Mouse (Mus musculus) hindbrain, embryonic 11.5 days (tissue): ENCODE measurements at regions not wholly inside any gene's neighbourhood (a gene's known extent, or its start where the extent isn't known, plus 50 kb on each side); places are given as distances from the start of the nearest gene placed in this dataset.

Source experiments
- ATAC-seq: fragments of 200-750 bp; cut with Nextera tagmentation; 2 replicates; pipeline ENCODE4 v1.8.0; 2017; ENCODE audit warnings: mild to moderate bottlenecking, moderate TSS enrichment, moderate library complexity; ENCODE audit not compliant: low FRiP score
- DNase-seq: peaks from one replicate; pipeline ENCODE4 v3.0.0-alpha.2; 2015; ENCODE audit warnings: low spot score
- H3K27ac ChIP-seq: fragments of 300-500 bp; sonication (generic); 2 replicates; pipeline ENCODE4 v1.5.1; 2014; ENCODE audit warnings: mild to moderate bottlenecking, low read depth, low read length
- H3K27me3 ChIP-seq: fragments of 300-500 bp; sonication (generic); 2 replicates; pipeline ENCODE4 v1.6.1; 2014; ENCODE audit warnings: mild to moderate bottlenecking, low read length, moderate library complexity, mixed read lengths; ENCODE audit not compliant: control insufficient read depth, insufficient read depth
- H3K36me3 ChIP-seq: fragments of 300-500 bp; sonication (generic); 2 replicates; pipeline ENCODE4 v1.6.1; 2014; ENCODE audit warnings: mild to moderate bottlenecking, low read length, moderate library complexity, mixed read lengths; ENCODE audit not compliant: control insufficient read depth, insufficient read depth
- H3K4me1 ChIP-seq: fragments of 300-500 bp; sonication (generic); replicated peaks from 2 replicates; pipeline ENCODE4 v1.6.1; 2014; ENCODE audit warnings: low read length, mixed read lengths; ENCODE audit not compliant: control insufficient read depth, insufficient read depth
- H3K4me2 ChIP-seq: fragments of 300-500 bp; sonication (generic); replicated peaks from 2 replicates; pipeline ENCODE4 v1.6.1; 2014; ENCODE audit warnings: mild to moderate bottlenecking, low read depth, low read length
- H3K4me3 ChIP-seq: fragments of 300-500 bp; sonication (generic); 2 replicates; pipeline ENCODE4 v1.5.1; 2014; ENCODE audit warnings: low read depth, low read length
- H3K9ac ChIP-seq: fragments of 300-500 bp; sonication (generic); 2 replicates; pipeline ENCODE4 v1.6.1; 2014; ENCODE audit warnings: low read depth, low read length
- H3K9me3 ChIP-seq: fragments of 300-500 bp; sonication (generic); 2 replicates; pipeline ENCODE4 v1.6.1; 2016; ENCODE audit warnings: low read length; ENCODE audit not compliant: control insufficient read depth
- WGBS: fragments of 180-500 bp; shearing (Covaris S2); extraction: QIAGEN DNeasy Blood & Tissue Kit; methylation state at CpG from one replicate; pipeline ENCODE4 v1.1.7; 2014; 5-methylcytosine and 5-hydroxymethylcytosine counted together

DNA sequence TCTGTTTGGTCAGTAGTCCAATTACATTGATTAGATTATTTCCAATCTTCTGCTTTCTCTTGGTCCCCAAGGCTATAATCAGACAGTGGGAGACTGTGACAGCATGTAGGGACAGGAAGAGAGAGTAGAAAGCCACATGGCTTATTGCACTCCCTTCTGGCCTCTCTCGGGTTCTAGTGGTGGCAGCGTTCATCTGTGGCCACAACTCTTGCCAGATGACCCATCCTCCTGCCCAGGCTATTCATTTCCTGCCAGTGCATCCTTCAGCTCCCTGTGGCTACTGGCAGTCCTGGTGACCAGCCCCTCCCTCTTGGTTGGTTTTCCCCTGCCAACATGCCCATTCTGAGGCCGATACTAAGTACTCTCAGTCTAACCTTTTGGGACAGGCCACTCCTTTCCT is 70.2 kb upstream of the Bmp2 start:
- WGBS = 98% methylated on average over 3 of the region's 3 CpGs
- DNase-seq = no peak
- H3K4me1 ChIP-seq = no peaks in the 10 kb centered on the region
- no peak overlapping the region for H3K9ac ChIP-seq
- no peaks in the 10 kb centered on the region for H3K9me3 ChIP-seq
- H3K4me2 ChIP-seq = no peak overlapping the region
- no peaks in the 10 kb centered on the region for H3K36me3 ChIP-seq
- ATAC-seq = no peak
- H3K4me3 ChIP-seq = no peak overlapping the region
- H3K27me3 ChIP-seq = no peaks in the 10 kb centered on the region
- no peak overlapping the region for H3K27ac ChIP-seq

DNA sequence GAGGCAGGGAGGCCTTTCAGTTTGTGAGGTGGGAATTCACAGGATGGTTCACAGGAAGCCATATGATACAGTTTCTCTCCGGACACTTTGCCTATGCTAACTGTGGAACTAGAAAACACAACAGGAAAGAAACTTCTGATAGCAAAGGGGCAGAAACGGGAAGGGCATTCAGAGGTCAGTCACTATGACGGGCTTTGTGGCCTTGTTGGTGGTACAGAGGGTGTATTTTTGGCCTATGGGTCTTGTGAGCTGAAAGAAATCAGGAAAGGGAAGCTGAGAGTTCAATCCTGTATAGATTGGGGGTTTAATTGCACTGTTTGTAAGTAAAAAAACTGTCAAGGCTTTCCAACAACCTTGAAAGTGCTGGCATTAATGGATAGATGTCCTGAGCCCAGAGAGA is 56.5 kb upstream of the Bmp2 start:
- ATAC-seq (no peak), DNase-seq (no peak)
- 87% methylated on average over 3 of the region's 3 CpGs for WGBS
- Histone ChIP-seq H3K9me3 (no peaks in the 10 kb centered on the region), H3K9ac (no peak overlapping the region), H3K27ac (no peak overlapping the region), H3K27me3 (no peaks in the 10 kb centered on the region), H3K4me1 (no peaks in the 10 kb centered on the region), H3K36me3 (no peaks in the 10 kb centered on the region), H3K4me3 (no peak overlapping the region), H3K4me2 (no peak overlapping the region)

DNA sequence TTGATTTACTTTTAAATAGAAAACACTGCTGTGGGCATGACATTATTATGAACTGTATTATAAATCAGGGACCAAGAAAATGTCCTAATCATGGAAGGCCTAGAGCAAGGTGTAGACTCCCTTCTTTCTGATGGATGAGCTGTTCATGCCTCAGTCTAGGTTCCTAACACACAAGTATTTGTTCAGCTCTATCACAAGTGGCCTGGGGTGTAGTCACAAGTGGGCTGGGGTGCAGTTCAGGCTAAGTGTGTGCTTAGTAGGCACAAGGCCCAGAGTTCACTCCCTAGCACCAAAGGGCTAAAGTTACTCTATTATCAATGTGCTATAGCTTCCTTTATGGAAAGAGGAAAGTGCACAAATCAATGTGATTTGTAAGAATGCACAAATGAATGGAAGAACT is 55.6 kb upstream of the Bmp2 start:
- H3K27me3 ChIP-seq = no peaks in the 10 kb centered on the region
- H3K4me1 ChIP-seq = no peaks in the 10 kb centered on the region
- H3K36me3 ChIP-seq = no peaks in the 10 kb centered on the region
- H3K9ac ChIP-seq = no peak overlapping the region
- no peak overlapping the region for H3K4me2 ChIP-seq
- H3K27ac ChIP-seq = no peak overlapping the region
- no peak overlapping the region for H3K4me3 ChIP-seq
- no peak for ATAC-seq
- no peaks in the 10 kb centered on the region for H3K9me3 ChIP-seq
- no peak for DNase-seq

DNA sequence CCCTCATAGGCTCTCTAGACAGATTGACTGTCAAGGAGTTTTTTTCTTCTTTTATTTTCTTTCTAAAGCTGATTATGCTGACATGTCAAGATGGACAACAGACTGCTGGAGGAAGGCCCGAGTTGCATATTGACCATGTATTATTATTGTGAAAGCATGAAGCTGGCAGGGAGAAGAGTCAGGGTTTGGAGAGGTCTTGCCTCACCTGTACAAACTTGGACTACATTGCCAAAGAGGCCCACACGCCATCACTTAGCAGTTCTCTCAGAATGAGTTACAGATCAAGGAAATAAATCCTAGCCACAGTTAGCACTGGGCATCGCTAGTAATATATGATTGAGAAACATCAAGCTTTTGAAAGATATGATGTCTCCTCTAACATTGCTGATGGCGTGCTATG is 54.9 kb upstream of the Bmp2 start:
- no peak for ATAC-seq
- 87% methylated on average over 4 of the region's 4 CpGs for WGBS

DNA sequence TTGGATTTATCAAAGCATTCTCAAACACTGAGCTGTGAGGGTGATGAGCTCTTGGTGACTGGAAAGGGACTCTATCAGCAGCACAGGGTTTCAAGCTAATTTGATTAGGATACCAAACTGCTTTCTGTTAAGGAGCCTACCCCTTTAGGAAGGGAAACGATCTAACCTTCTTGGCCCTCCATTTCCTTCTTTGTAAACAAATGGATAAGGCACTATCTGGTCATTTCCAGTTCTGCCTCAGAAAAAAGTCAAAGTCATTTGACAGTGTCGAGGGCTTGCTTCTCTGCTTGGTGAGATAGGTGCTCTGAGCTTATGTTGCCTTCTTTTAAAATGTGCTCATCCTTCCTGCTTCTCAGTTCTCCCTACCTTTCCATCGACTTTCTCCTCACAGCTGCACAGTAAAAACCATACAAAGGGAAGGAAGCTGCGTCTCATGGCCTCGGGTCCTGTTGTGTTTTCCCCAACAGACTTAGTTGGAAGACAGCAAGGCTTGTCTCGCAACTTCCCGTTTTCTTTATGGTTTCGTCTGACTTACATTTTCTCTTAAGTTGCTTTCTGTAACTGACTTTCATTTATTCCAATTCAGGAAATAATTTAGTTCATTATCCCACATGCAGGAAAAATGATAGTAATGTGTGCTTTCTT is 54.3 kb upstream of the Bmp2 start:
- Histone ChIP-seq H3K4me2 (no peak overlapping the region), H3K9me3 (no peaks in the 10 kb centered on the region), H3K9ac (no peak overlapping the region), H3K36me3 (no peaks in the 10 kb centered on the region), H3K27ac (no peak overlapping the region), H3K4me1 (no peaks in the 10 kb centered on the region), H3K27me3 (no peaks in the 10 kb centered on the region), H3K4me3 (no peak overlapping the region)
- ATAC-seq (no peak), DNase-seq (no peak)
- WGBS = 87% methylated on average over 8 of the region's 8 CpGs

More for the DNA sequence above, 54.9 kb upstream of the Bmp2 start:
- no peaks in the 10 kb centered on the region for H3K4me1 ChIP-seq
- H3K36me3 ChIP-seq = no peaks in the 10 kb centered on the region
- DNase-seq = no peak
- no peak overlapping the region for H3K27ac ChIP-seq
- no peaks in the 10 kb centered on the region for H3K27me3 ChIP-seq
- H3K4me3 ChIP-seq = no peak overlapping the region
- no peak overlapping the region for H3K4me2 ChIP-seq
- no peaks in the 10 kb centered on the region for H3K9me3 ChIP-seq
- H3K9ac ChIP-seq = no peak overlapping the region

DNA sequence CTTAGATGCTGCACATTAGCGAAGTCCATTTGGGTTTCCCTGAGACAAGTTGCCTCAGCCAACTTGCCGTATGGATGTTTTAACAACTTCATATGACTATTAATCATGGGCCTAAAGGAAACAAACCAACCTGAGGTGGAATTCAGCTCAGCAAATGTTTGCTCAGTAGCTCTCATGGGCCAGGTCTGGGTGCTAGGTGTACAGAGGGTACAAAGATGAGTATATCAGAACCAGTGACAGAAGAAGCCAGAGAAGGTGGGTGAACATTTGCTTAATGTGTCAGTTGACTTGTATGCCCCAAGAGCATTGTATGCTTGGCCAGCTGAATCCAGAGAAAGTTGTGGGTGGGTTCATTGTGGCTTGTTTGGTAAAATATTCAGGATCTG is 53.8 kb upstream of the Bmp2 start:
- WGBS = 92% methylated on average over 2 of the region's 2 CpGs
- H3K9me3 ChIP-seq = no peaks in the 10 kb centered on the region

DNA sequence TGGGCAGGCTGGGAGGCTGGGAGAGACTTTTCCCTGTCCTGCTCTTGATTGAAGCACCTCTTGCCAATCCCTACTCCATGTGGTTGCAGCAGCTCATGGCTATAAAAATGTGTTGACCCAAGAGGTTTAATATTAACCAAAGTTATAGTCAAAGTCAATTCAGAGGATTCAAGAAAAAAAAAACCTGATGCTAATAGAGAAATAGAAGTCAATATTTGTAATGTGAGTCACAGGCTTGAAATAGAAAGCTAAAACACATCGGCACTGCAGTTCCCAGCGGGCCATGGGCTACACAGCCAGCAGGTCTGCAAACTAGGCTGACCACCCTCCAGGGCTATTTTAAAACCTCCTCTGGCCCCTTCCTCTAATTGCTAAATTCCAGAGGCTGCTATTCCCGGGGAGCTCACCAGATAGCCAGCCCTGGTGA is 53.2 kb upstream of the Bmp2 start:
- Histone ChIP-seq H3K36me3 (no peaks in the 10 kb centered on the region), H3K4me3 (no peak overlapping the region), H3K27ac (no peak overlapping the region), H3K9me3 (no peaks in the 10 kb centered on the region), H3K27me3 (no peaks in the 10 kb centered on the region), H3K4me1 (no peaks in the 10 kb centered on the region), H3K4me2 (no peak overlapping the region), H3K9ac (no peak overlapping the region)
- no peak for ATAC-seq
- WGBS = 79% methylated on average over 3 of the region's 3 CpGs
- no peak for DNase-seq

More for the DNA sequence above, 53.8 kb upstream of the Bmp2 start:
- ATAC-seq = no peak
- no peak overlapping the region for H3K4me2 ChIP-seq
- no peak overlapping the region for H3K4me3 ChIP-seq
- no peak for DNase-seq
- no peaks in the 10 kb centered on the region for H3K27me3 ChIP-seq
- H3K27ac ChIP-seq = no peak overlapping the region
- no peaks in the 10 kb centered on the region for H3K4me1 ChIP-seq
- no peaks in the 10 kb centered on the region for H3K36me3 ChIP-seq
- no peak overlapping the region for H3K9ac ChIP-seq

DNA sequence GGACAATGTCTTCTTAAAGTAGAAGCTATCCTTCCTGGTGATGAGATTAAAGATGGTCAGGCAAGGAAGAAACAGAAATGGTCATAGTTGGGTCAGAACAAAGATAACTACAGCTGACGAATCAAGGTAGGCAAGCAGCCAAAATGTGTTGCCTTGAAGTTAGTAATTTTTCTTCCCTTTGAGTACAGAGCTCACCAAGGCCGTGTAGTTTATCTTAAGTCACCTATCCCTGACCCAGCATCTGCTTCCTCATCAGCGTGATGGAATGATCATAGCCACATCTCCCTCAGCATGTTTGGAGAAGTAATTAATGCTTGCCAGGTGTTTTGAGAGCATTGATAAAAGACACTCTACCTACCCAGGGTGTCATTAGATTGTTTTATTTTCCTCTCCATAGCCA is 52.1 kb upstream of the Bmp2 start:
- Histone ChIP-seq H3K27me3 (no peaks in the 10 kb centered on the region), H3K4me3 (no peak overlapping the region), H3K4me1 (no peaks in the 10 kb centered on the region), H3K36me3 (no peaks in the 10 kb centered on the region), H3K9ac (no peak overlapping the region), H3K4me2 (no peak overlapping the region), H3K27ac (no peak overlapping the region), H3K9me3 (no peaks in the 10 kb centered on the region)
- WGBS = 75% methylated on average over 3 of the region's 3 CpGs
- DNase-seq = no peak
- ATAC-seq = no peak
